Mouse (Mus musculus): ENCODE measurements around the gene Gpr4.

- TF ChIP-seq CTCF (IDR thresholded peaks at IDR 0.05; ENCODE audit: insufficient read depth, low read length) (no peak), POLR2A (IDR thresholded peaks at IDR 0.05; ENCODE audit: borderline replicate concordance, extremely low read depth, low read depth, low read length) (no peak)
These were observed 32.4 kb upstream of the Gpr4 start for GRCm38 (mm10) chr7:19179936-19180335.

Data from lung, adult 2 months (tissue).